Mouse (Mus musculus) central nervous system, embryonic 11.5 days (tissue): Measurements from ENCODE around the gene Tmed11. TPM values are rescaled to one million over a fixed set of nuclear protein-coding genes. Genes with fewer than 3 reads are reported as not detected.

Experiments used
- polyA plus RNA-seq: library from polyadenylated mRNA; depleted of rRNA; stranded (reverse); fragments of >200 nt; gene quantifications from 2 replicates; pipeline ENCODE4 v1.2.3, GENCODE M21; 2012; rRNA removed

Gene Tmed11
- polyA plus RNA-seq, result not detected in 2 replicates

DNA sequence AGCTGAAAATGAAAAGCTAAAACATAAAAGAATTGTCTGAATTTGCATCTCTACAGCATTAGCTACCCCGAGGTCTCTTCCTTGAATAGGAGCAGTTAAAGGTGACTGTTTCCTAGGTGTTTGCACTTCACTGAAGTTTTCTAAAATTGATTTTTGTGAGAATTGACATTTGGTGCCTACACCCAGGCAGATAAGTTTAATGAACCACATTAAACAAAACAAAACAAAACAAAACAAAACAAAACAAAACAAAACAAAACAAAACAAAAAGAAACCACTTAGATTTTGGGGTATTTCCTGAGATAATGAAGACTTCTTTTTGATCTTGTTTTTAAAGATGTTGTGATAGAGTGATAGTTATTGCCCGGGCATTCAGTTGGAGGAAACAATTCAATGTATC is at the start of gene Tmed11:
Tmed11 (minus strand) TSS at position 101 of the 400 bp plus-strand sequence.

DNA sequence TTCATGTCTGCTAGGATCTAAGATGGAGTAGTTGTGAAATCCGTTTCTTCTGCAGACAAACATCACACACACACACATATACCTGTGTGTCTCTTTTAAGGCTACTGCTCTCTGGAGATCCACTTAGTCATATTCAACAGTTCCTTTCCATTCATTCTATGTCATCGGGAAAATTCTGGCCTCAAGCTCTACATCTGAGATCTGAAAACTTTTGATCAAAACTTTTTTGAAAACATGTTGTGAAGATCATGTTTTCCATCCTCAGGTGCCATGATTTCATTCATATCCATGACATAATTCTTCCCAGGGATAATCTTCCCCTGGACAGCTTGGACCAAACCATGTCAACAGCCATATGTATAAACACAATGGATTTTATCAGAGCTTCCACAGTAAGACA is 13.6 kb upstream of the Tmed11 start, which contains the start of gene Vmn2r8:
Vmn2r8 (minus strand) TSS at position 101 of the 400 bp plus-strand sequence.

DNA sequence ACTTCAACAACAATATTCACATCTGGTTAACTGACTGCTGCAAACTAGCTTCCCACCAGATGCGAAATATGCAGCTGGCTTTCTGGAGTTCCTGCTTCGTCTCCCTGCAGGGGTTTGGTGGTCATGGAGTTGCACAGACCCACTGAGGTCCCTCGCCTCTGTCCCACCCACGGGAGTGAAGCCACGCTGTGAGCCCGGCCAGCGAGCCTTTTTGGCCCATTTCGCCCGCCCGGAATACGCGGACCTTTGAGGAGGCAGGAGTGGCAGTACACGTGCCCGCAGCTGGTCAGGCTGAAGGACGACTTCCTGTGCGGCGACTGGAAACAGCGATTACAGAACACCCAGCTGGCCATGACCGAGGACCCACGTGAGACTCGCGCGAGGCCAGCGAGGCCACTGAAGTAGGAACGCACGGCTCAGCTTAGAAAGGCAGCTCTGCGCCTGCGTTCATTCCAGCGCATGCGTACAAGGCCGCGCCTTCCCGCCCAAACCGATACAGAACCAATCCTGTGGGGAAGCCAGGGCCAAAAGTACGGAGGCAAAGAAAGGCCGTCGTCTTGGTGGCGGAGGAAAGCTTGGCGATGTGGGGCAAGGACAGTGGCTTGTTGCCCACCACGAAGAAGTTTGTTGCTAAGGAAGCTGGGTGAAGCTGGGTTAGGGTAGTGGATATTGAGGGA is 20.4 kb downstream of the Tmed11 start, which contains the start of gene Rnf212:
Rnf212 (minus strand) TSS at position 353 of the 677 bp plus-strand sequence.

Other genes starting within 250 kb of the Tmed11 start
- 3.1 and 3.2 TPM in 2 replicates for gene Cplx1, start 245.3 kb downstream of the Tmed11 start, polyA plus RNA-seq
- gene Gak, start 165.6 kb downstream of the Tmed11 start, polyA plus RNA-seq, result 48.8 and 55.8 TPM in 2 replicates
- gene Tmem175, start 165.6 kb downstream of the Tmed11 start, polyA plus RNA-seq, result 11.6 and 22.1 TPM in 2 replicates
- 7.6 and 10.5 TPM in 2 replicates for gene Idua, start 135.0 kb downstream of the Tmed11 start, polyA plus RNA-seq
- gene Dgkq, start 125.7 kb downstream of the Tmed11 start, polyA plus RNA-seq, result 30.4 and 34.8 TPM in 2 replicates
- 1.5 and 1.7 TPM in 2 replicates for gene Slc26a1, start 119.8 kb downstream of the Tmed11 start, polyA plus RNA-seq
- 37.8 and 62.2 TPM in 2 replicates for gene Fgfrl1, start 103.0 kb downstream of the Tmed11 start, polyA plus RNA-seq
- 0.60 and 1.1 TPM in 2 replicates for gene Rnf212, start 20.4 kb downstream of the Tmed11 start, polyA plus RNA-seq
- not detected in 2 replicates for gene Vmn2r8, start 13.5 kb upstream of the Tmed11 start, polyA plus RNA-seq
- gene Vmn2r9, start 57.2 kb upstream of the Tmed11 start, polyA plus RNA-seq, result not detected in 2 replicates
- gene Vmn2r10, start 211.2 kb upstream of the Tmed11 start, polyA plus RNA-seq, result not detected in 2 replicates